Comparison of ENCODE assay signal across 9 mouse cellular contexts in genomic region chr3:107466577-107466976, GRCm38 (mm10). TPM values are rescaled to one million over a fixed set of nuclear protein-coding genes. Genes with fewer than 3 reads are reported as not detected.
DNase-seq lines count a peak whose midpoint lies in the region; ATAC-seq and TF ChIP-seq lines count a peak whose summit lies in the region.
"Had no signal": no experiment of that assay in that cellular context is flagged by ENCODE, and none has a peak within 500 bp of the region (broad histone marks: within the 10 kb centered on the region; RNA-seq: fewer than 3 reads in every experiment).

No protein-coding gene starts in this region.

- H3K4me2 ChIP-seq in forebrain, postnatal 0 days (ENCODE audit: low read depth): no peak overlapping the region
- H3K4me2 ChIP-seq in intestine, postnatal 0 days (replicated peaks; ENCODE audit: low read depth): no peak overlapping the region
- no peak overlapping the region for H3K4me2 ChIP-seq in lung, embryonic 14.5 days

- H3K9ac ChIP-seq in forebrain, postnatal 0 days: no peak overlapping the region
- H3K9ac ChIP-seq in intestine, postnatal 0 days (ENCODE audit: low read depth, low read length): no peak overlapping the region
- H3K9ac ChIP-seq in lung, embryonic 14.5 days: no peak overlapping the region

- no peaks in the 10 kb centered on the region for H3K4me1 ChIP-seq in forebrain, postnatal 0 days (ENCODE audit: insufficient read depth)
- no peaks in the 10 kb centered on the region for H3K4me1 ChIP-seq in intestine, postnatal 0 days (replicated peaks; ENCODE audit: control insufficient read depth, insufficient read depth, low read length)
- no peaks in the 10 kb centered on the region for H3K4me1 ChIP-seq in lung, embryonic 14.5 days (ENCODE audit: insufficient read depth)

- H3K27me3 ChIP-seq in forebrain, postnatal 0 days (ENCODE audit: insufficient read depth, low read length): peaks cover 1% of the 10 kb centered on the region
- H3K27me3 ChIP-seq in intestine, postnatal 0 days (replicated peaks; ENCODE audit: control insufficient read depth, insufficient read depth, low read length): peaks cover 14% of the 10 kb centered on the region
- peaks cover 32% of the 10 kb centered on the region for H3K27me3 ChIP-seq in lung, embryonic 14.5 days (ENCODE audit: insufficient read depth, low read length)

- no peak overlapping the region for H3K27ac ChIP-seq in forebrain, postnatal 0 days (ENCODE audit: low read depth, low read length)
- H3K27ac ChIP-seq in intestine, postnatal 0 days (ENCODE audit: low read depth, low read length): no peak overlapping the region
- no peak overlapping the region for H3K27ac ChIP-seq in lung, embryonic 14.5 days (ENCODE audit: low read depth)

- peak; percentile 82 for ATAC-seq in forebrain, postnatal 0 days
- no peak for ATAC-seq in intestine, postnatal 0 days
- ATAC-seq in lung, embryonic 14.5 days (ENCODE audit: insufficient read depth): peak; percentile 60

- peak; percentile 47 for DNase-seq in 416B (ENCODE audit: low read depth)
- DNase-seq in ES-CJ7 (ENCODE audit: low read depth, low spot score): peak; percentile 64
- DNase-seq in cerebellum, adult 11-12 months: peak; percentile 63
- DNase-seq in forebrain, postnatal 0 days: peak; percentile 90
- peak; percentile 89 for DNase-seq in lung, embryonic 14.5 days
- peak; percentile 84 for DNase-seq in retina, postnatal 1 day
- DNase-seq in yolk sac, embryonic 10.5 days (ENCODE audit: low spot score): peak; percentile 10

- H3K4me3 ChIP-seq in forebrain, postnatal 0 days (ENCODE audit: low read depth, low read length): no peak overlapping the region
- no peak overlapping the region for H3K4me3 ChIP-seq in intestine, postnatal 0 days (ENCODE audit: low read depth, low read length)
- no peak overlapping the region for H3K4me3 ChIP-seq in lung, embryonic 14.5 days (ENCODE audit: low read depth, low read length)

- H3K9me3 ChIP-seq in forebrain, postnatal 0 days (ENCODE audit: low read length): no peaks in the 10 kb centered on the region
- H3K9me3 ChIP-seq in intestine, postnatal 0 days (ENCODE audit: control insufficient read depth): no peaks in the 10 kb centered on the region
- no peaks in the 10 kb centered on the region for H3K9me3 ChIP-seq in lung, embryonic 14.5 days (ENCODE audit: low read depth, low read length)

- 5% methylated on average over 6 of the region's 6 CpGs for WGBS in forebrain, postnatal 0 days
- 6% methylated on average over 6 of the region's 6 CpGs for WGBS in intestine, postnatal 0 days
- WGBS in lung, embryonic 14.5 days: 7% methylated on average over 6 of the region's 6 CpGs

- H3K36me3 ChIP-seq in forebrain, postnatal 0 days (ENCODE audit: insufficient read depth): peaks cover 12% of the 10 kb centered on the region
- no peaks in the 10 kb centered on the region for H3K36me3 ChIP-seq in intestine, postnatal 0 days (ENCODE audit: control insufficient read depth, insufficient read depth)
- H3K36me3 ChIP-seq in lung, embryonic 14.5 days (ENCODE audit: insufficient read depth): no peaks in the 10 kb centered on the region

- peak; percentile 96 for TF ChIP-seq CTCF in forebrain, postnatal 0 days (IDR thresholded peaks at IDR 0.05; ENCODE audit: low read depth)
- TF ChIP-seq CTCF in intestine, postnatal 0 days (IDR thresholded peaks at IDR 0.05; ENCODE audit: low read depth): peak; percentile 87
- peak; percentile 94 for TF ChIP-seq CTCF in lung, embryonic 14.5 days (IDR thresholded peaks at IDR 0.05; ENCODE audit: low read depth)

RNA-seq across cellular contexts. Expression of gene Kcnc4, which starts 7.2 kb away (rescaled TPM):
- 10.7 and 15.4 TPM in 2 replicates for total RNA-seq in forebrain, postnatal 0 days (2014; rRNA removed)
- polyA plus RNA-seq in forebrain, postnatal 0 days (2015; fragmentation: Nextera tagmentation; extraction: Ambion mirVana): 4.2 and 6.6 TPM in 2 replicates
- polyA plus RNA-seq in intestine, postnatal 0 days (2015; fragmentation: Nextera tagmentation; extraction: Ambion mirVana): 0.07 TPM in 2 replicates
- 0.07 and 0.18 TPM in 2 replicates for polyA plus RNA-seq in lung, embryonic 14.5 days (2014; fragmentation: Nextera tagmentation; extraction: Ambion mirVana)
- total RNA-seq: neutrophil, adult 5-6 weeks had no signal

RNA-seq across cellular contexts. Expression of gene Slc6a17, which starts 51.2 kb away (rescaled TPM):
- 61.2 and 68.9 TPM in 2 replicates for total RNA-seq in forebrain, postnatal 0 days (2014; rRNA removed)
- 20.3 and 22.7 TPM in 2 replicates for polyA plus RNA-seq in forebrain, postnatal 0 days (2015; fragmentation: Nextera tagmentation; extraction: Ambion mirVana)
- 1.7 and 2.2 TPM in 2 replicates for polyA plus RNA-seq in intestine, postnatal 0 days (2015; fragmentation: Nextera tagmentation; extraction: Ambion mirVana)
- polyA plus RNA-seq in lung, embryonic 14.5 days (2014; fragmentation: Nextera tagmentation; extraction: Ambion mirVana): 3.6 and 4.2 TPM in 2 replicates

Comparison
In these comparisons a context has a peak if more than half of its experiments do, and no peak if none do; other contexts are left out.
1. DNase-seq: peak in every context shown above with its lines; median percentile 90 in forebrain, postnatal 0 days; 89 in lung, embryonic 14.5 days; 84 in retina, postnatal 1 day; 64 in ES-CJ7; 63 in cerebellum, adult 11-12 months; 47 in 416B; 10 in yolk sac, embryonic 10.5 days.